Mouse (Mus musculus) hindbrain, embryonic 10.5 days (tissue): ENCODE results near the gene Adgrv1. TPM values are rescaled to one million over a fixed set of nuclear protein-coding genes. Genes with fewer than 3 reads are reported as not detected.

Experiments
- DNase-seq: peaks from one replicate; pipeline ENCODE4 v3.0.0-alpha.2; 2017; ENCODE audit warnings: low spot score
- H3K27ac ChIP-seq: fragments of 300-500 bp; sonication (generic); 2 replicates; pipeline ENCODE4 v1.5.1; 2016; ENCODE audit warnings: mild to moderate bottlenecking, moderate library complexity
- H3K27me3 ChIP-seq: fragments of 300-500 bp; sonication (generic); 2 replicates; pipeline ENCODE4 v1.6.1; 2016; ENCODE audit warnings: mild to moderate bottlenecking; ENCODE audit not compliant: poor library complexity, insufficient read depth, severe bottlenecking
- H3K36me3 ChIP-seq: fragments of 300-500 bp; sonication (generic); 2 replicates; pipeline ENCODE4 v1.6.1; 2016; ENCODE audit warnings: mild to moderate bottlenecking, moderate library complexity
- H3K4me1 ChIP-seq: fragments of 300-500 bp; sonication (generic); replicated peaks from 2 replicates; pipeline ENCODE4 v1.6.1; 2016; ENCODE audit warnings: mild to moderate bottlenecking
- H3K4me3 ChIP-seq: fragments of 300-500 bp; sonication (generic); 2 replicates; pipeline ENCODE4 v1.5.1; 2016; ENCODE audit warnings: mild to moderate bottlenecking, moderate library complexity
- H3K9me3 ChIP-seq: fragments of 300-500 bp; sonication (generic); 2 replicates; pipeline ENCODE4 v1.6.1; 2016; ENCODE audit warnings: mild to moderate bottlenecking, moderate library complexity
- WGBS: fragments of 180-500 bp; shearing (Covaris S2); methylation state at CpG from one replicate; pipeline ENCODE4 v1.1.7; 2016; 5-methylcytosine and 5-hydroxymethylcytosine counted together
- polyA plus RNA-seq: library from polyadenylated mRNA; unstranded; fragments of >200 nt; fragmentation: Nextera tagmentation; extraction: Ambion mirVana; gene quantifications from 2 replicates; pipeline ENCODE4 v1.2.1, GENCODE M21; 2016

Adgrv1 gene
- polyA plus RNA-seq, 1 experiment from 2014 or later, result 45.3 TPM

DNA sequence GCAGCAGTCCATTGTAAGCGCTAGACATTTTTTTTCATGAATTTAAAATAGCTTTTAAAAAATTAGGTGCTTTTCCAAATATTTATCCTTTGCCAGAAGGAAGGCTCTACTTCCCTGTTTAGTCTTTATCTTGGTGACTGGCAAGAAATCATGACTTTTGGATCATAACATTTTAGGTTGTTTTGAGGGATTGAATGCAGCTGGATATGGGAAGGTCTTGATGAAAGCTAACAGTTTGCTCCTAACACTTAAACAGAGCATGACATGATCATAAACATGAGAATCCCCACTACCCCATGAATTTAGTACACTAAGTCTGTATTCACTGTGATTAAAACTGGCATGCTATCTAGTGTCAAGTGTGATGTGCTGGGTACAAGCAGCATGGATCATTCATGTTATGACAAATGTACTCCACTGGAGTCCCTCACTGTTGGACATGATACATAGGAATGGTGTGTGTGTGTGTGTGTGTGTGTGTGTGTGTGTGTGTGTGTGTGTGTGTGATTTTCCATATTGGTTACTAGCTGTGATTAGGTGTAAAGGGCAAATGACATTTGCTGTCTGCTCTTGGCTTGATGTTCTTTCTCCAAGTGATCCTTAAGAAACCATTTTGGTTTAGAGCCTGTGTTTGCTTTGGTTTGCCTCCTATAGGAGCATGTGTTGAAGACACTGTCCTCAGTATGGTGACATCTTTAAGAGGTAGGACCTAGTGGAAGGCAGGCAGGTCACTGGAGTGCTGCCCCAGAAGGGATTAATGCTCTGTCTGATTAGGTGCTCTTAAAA lies 542.7 kb downstream of the Adgrv1 start:
- H3K27me3 ChIP-seq, result no peaks in the 10 kb centered on the region
- peaks cover 5% of the 10 kb centered on the region; the same call in 1 of the 2 replicates for H3K9me3 ChIP-seq
- no peak for DNase-seq
- no peak overlapping the region for H3K27ac ChIP-seq
- H3K36me3 ChIP-seq, result peaks cover 19% of the 10 kb centered on the region
- H3K4me1 ChIP-seq, result no peaks in the 10 kb centered on the region
- 91% methylated on average over 1 of the region's 1 CpGs for WGBS
- H3K4me3 ChIP-seq, result no peak overlapping the region

DNA sequence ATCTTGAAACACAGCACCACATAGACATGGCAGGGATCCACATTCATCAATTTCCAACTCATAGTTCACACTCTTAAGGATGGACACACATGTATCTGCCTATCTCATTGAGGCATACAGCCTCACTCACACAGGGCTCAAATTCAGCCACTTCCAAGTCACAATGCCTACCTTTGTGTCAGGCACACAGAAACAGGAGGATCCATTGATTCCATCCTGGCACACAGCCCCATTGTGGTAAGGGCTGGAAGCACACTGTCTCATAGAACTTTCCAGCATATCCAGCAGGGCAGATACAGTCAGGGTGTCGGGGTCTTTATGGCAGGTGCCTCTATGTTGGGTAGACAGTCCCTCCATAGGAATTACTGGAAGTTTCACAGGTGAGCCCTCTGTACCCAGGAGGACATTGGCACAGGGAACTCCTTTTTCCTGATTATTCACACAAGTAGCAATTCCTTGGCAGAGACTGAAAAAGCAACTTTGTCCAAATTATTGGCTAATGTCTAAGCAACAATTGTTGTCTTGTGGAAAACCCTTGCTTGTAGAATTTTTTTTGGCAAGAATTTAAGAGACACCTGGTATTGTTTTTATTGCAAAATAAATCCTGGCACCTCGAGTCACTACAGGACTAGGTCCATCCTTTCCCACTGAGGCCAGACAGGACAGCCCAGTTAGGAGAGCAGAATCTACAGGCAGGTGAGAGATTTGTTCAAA lies 545.8 kb downstream of the Adgrv1 start:
- Histone ChIP-seq H3K36me3 (no peaks in the 10 kb centered on the region), H3K27ac (no peak overlapping the region), H3K27me3 (no peaks in the 10 kb centered on the region), H3K9me3 (peaks cover 5% of the 10 kb centered on the region; the same call in 1 of the 2 replicates), H3K4me3 (no peak overlapping the region), H3K4me1 (no peaks in the 10 kb centered on the region)
- 80% methylated on average over 2 of the region's 2 CpGs for WGBS
- DNase-seq, result no peak

DNA sequence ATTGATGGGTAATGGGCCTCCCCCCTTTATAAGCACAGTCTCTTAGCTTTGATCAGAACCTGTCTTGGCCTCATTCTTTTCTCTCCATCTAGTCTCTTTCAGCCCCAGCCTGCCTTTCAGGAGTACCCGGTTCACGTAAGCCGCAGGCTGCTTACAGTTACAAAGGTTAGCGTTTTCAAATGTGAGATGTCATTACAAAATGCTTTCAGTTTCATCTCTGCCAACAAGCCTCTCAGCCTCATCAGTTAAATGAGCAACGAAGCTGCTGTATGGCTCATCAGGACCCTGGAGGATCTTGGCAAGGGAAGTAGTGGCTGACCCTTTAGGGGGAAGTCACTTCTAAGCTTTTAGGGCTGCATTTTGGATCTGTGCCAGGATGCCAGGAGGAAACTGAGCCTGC lies 560.7 kb downstream of the Adgrv1 start:
- no peaks in the 10 kb centered on the region for H3K27me3 ChIP-seq
- H3K36me3 ChIP-seq, result no peaks in the 10 kb centered on the region
- H3K4me3 ChIP-seq, result no peak overlapping the region
- H3K4me1 ChIP-seq, result no peaks in the 10 kb centered on the region
- no peak overlapping the region for H3K27ac ChIP-seq
- no peaks in the 10 kb centered on the region for H3K9me3 ChIP-seq
- no peak for DNase-seq
- 89% methylated on average over 5 of the region's 5 CpGs for WGBS

DNA sequence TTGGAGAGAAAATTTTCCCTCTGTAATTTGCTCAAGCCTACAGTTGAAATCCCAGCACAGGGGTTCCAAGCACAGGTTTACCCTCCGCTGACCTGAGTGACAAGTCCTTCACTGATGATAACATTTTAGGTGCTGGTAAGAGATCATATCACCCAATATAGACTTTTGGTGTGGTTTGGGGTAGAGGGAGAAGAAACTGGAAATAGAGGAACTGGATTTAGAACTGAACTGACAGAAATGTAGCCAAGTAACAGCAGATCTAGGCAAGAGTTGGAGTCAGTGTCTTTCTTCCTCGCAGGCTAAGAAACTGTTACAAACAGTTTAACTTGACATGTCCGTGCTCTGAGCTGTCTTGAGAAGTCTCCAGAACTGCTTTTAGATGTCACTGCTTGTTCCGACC lies 581.5 kb downstream of the Adgrv1 start:
- Histone ChIP-seq H3K27ac (no peak overlapping the region), H3K36me3 (no peaks in the 10 kb centered on the region), H3K9me3 (no peaks in the 10 kb centered on the region), H3K27me3 (no peaks in the 10 kb centered on the region), H3K4me1 (no peaks in the 10 kb centered on the region), H3K4me3 (no peak overlapping the region)
- no peak for DNase-seq
- WGBS, result 91% methylated on average over 4 of the region's 4 CpGs

DNA sequence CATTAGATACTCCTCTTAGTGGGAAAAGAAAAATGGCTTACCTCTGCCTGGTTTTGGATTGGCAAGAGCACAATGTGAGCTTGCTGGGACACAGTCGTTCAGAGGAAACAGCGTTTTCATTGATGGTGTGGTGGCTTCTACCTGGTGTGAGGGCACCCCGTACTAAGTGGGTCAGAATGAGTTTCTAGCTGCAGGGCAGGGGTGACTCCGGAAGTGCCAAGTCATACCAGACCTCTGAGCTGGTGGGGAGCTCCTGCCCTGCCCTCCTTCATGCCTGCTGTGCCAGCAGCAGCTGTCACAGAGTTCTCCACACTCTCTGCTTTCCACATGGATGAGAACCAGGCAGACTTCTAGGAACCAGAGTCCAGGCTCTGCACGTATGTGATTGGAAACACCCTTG lies 582.0 kb downstream of the Adgrv1 start:
- 76% methylated on average over 5 of the region's 5 CpGs for WGBS
- H3K4me1 ChIP-seq, result no peaks in the 10 kb centered on the region

DNA sequence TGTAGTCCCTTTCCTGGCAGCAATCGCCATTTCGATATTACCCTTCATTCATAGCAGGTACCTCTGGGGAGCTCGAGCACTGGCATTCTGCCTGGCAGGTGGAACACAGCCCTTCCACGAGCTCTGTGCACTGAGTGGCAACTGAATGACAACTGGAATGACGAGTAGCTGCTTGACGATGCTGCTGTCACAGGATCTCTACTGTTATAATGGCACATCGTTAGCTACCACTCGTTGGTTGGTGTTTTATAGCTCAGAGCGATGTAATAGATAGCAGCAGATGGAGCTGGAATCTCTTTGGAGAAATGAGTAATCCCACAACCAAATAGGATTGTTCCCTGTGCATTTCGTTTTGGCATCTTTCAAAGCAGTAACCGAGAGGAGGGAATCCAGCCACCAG lies 587.6 kb downstream of the Adgrv1 start:
- H3K9me3 ChIP-seq, result no peaks in the 10 kb centered on the region
- H3K4me1 ChIP-seq, result peaks cover 6% of the 10 kb centered on the region; the same call in 1 of the 2 replicates
- no peak for DNase-seq
- no peak overlapping the region for H3K4me3 ChIP-seq
- 85% methylated on average over 11 of the region's 11 CpGs for WGBS
- no peaks in the 10 kb centered on the region for H3K27me3 ChIP-seq
- H3K36me3 ChIP-seq, result no peaks in the 10 kb centered on the region
- no peak overlapping the region for H3K27ac ChIP-seq

More for the DNA sequence above, 582.0 kb downstream of the Adgrv1 start:
- Histone ChIP-seq H3K27me3 (no peaks in the 10 kb centered on the region), H3K9me3 (no peaks in the 10 kb centered on the region), H3K36me3 (no peaks in the 10 kb centered on the region), H3K4me3 (no peak overlapping the region), H3K27ac (no peak overlapping the region)
- DNase-seq, result no peak

Other genes starting within 250 kb of the Adgrv1 start
- gene Lysmd3, start 24.5 kb upstream of the Adgrv1 start, polyA plus RNA-seq, result 23.1 and 25.9 TPM in 2 replicates
- gene Polr3g, start 77.9 kb upstream of the Adgrv1 start, polyA plus RNA-seq, result 13.3 and 20.0 TPM in 2 replicates
- gene Mblac2, start 78.2 kb upstream of the Adgrv1 start, polyA plus RNA-seq, result 4.9 and 5.9 TPM in 2 replicates
- gene Cetn3, start 149.9 kb upstream of the Adgrv1 start, polyA plus RNA-seq, result 194 and 228 TPM in 2 replicates